Mouse (Mus musculus): ENCODE data around the gene Gpc3. TPM values are rescaled to one million over a fixed set of nuclear protein-coding genes. Genes with fewer than 3 reads are reported as not detected.

Gpc3 gene
- total and polyA plus RNA-seq, 3 experiments = 11.9 to 14.8 (median 13.2) TPM

- H3K4me1 ChIP-seq (ENCODE audit: control insufficient read depth, insufficient read depth, low read length) = no peaks in the 10 kb centered on the region; the same call in 1 of the 2 replicates
- WGBS = 76% methylated on average over 3 of the region's 3 CpGs
- H3K36me3 ChIP-seq (ENCODE audit: control insufficient read depth, insufficient read depth, low read length) = no peaks in the 10 kb centered on the region
- intact Hi-C loops (cut with DNase I) = no loop called here
- H3K27me3 ChIP-seq (ENCODE audit: control insufficient read depth, insufficient read depth, low read length) = no peaks in the 10 kb centered on the region
- H3K9ac ChIP-seq (ENCODE audit: low read depth, low read length) = no peak overlapping the region
- H3K4me3 ChIP-seq = no peak overlapping the region
- H3K27ac ChIP-seq = no peak overlapping the region
- H3K79me2 ChIP-seq (replicated peaks; ENCODE audit: control insufficient read depth, insufficient read depth, low read length) = no peaks in the 10 kb centered on the region
- TF ChIP-seq EP300 (IDR thresholded peaks at IDR 0.05; ENCODE audit: insufficient read depth, low read depth, low read length) (no peak), CTCF (IDR thresholded peaks at IDR 0.05) (no peak), POLR2A (IDR thresholded peaks at IDR 0.05; ENCODE audit: insufficient read depth, low read depth, low read length) (no peak)
- no peak for DNase-seq
Measured at GRCm38 (mm10) chrX:52340251-52340650, 273.5 kb downstream of the Gpc3 start.

- no peak for TF ChIP-seq POLR2A (IDR thresholded peaks at IDR 0.05; ENCODE audit: insufficient read depth, low read depth, low read length)
- H3K4me3 ChIP-seq = no peak overlapping the region
- 91% methylated on average over 4 of the region's 4 CpGs for WGBS
Measured at GRCm38 (mm10) chrX:52321791-52322190, 292.0 kb downstream of the Gpc3 start.

GRCm38 (mm10) chrX:52320653-52321052 lies 293.1 kb downstream of the Gpc3 start:
- 55% methylated on average over 4 of the region's 4 CpGs for WGBS
- H3K4me1 ChIP-seq (ENCODE audit: control insufficient read depth, insufficient read depth, low read length) = no peaks in the 10 kb centered on the region

More at GRCm38 (mm10) chrX:52321791-52322190, 292.0 kb downstream of the Gpc3 start:
- DNase-seq = no peak
- Histone ChIP-seq H3K36me3 (ENCODE audit: control insufficient read depth, insufficient read depth, low read length) (no peaks in the 10 kb centered on the region), H3K9ac (ENCODE audit: low read depth, low read length) (no peak overlapping the region), H3K79me2 (replicated peaks; ENCODE audit: control insufficient read depth, insufficient read depth, low read length) (no peaks in the 10 kb centered on the region), H3K4me1 (ENCODE audit: control insufficient read depth, insufficient read depth, low read length) (no peaks in the 10 kb centered on the region), H3K27ac (no peak overlapping the region), H3K27me3 (ENCODE audit: control insufficient read depth, insufficient read depth, low read length) (no peaks in the 10 kb centered on the region)
- intact Hi-C loops (cut with DNase I) = no loop called here

GRCm38 (mm10) chrX:52310976-52311375 lies 302.8 kb downstream of the Gpc3 start:
- Histone ChIP-seq H3K4me3 (no peak overlapping the region), H3K79me2 (replicated peaks; ENCODE audit: control insufficient read depth, insufficient read depth, low read length) (no peaks in the 10 kb centered on the region), H3K4me1 (ENCODE audit: control insufficient read depth, insufficient read depth, low read length) (no peaks in the 10 kb centered on the region), H3K27me3 (ENCODE audit: control insufficient read depth, insufficient read depth, low read length) (no peaks in the 10 kb centered on the region), H3K36me3 (ENCODE audit: control insufficient read depth, insufficient read depth, low read length) (no peaks in the 10 kb centered on the region), H3K9ac (ENCODE audit: low read depth, low read length) (no peak overlapping the region), H3K27ac (no peak overlapping the region)
- no peak for DNase-seq
- 82% methylated on average over 2 of the region's 2 CpGs for WGBS
- intact Hi-C loops (cut with DNase I) = no loop called here
- TF ChIP-seq CTCF (IDR thresholded peaks at IDR 0.05) = no peak
- no peak for TF ChIP-seq EP300 (IDR thresholded peaks at IDR 0.05; ENCODE audit: insufficient read depth, low read depth, low read length)

More at GRCm38 (mm10) chrX:52320653-52321052, 293.1 kb downstream of the Gpc3 start:
- intact Hi-C loops (cut with DNase I) = no loop called here
- H3K27me3 ChIP-seq (ENCODE audit: control insufficient read depth, insufficient read depth, low read length) = no peaks in the 10 kb centered on the region
- TF ChIP-seq EP300 (IDR thresholded peaks at IDR 0.05; ENCODE audit: insufficient read depth, low read depth, low read length) = no peak
- no peak for TF ChIP-seq POLR2A (IDR thresholded peaks at IDR 0.05; ENCODE audit: insufficient read depth, low read depth, low read length)
- TF ChIP-seq CTCF (IDR thresholded peaks at IDR 0.05) = no peak
- no peak for DNase-seq
- no peak overlapping the region for H3K4me3 ChIP-seq
- H3K36me3 ChIP-seq (ENCODE audit: control insufficient read depth, insufficient read depth, low read length) = no peaks in the 10 kb centered on the region
- no peaks in the 10 kb centered on the region for H3K79me2 ChIP-seq (replicated peaks; ENCODE audit: control insufficient read depth, insufficient read depth, low read length)
- H3K9ac ChIP-seq (ENCODE audit: low read depth, low read length) = no peak overlapping the region
- no peak overlapping the region for H3K27ac ChIP-seq

GRCm38 (mm10) chrX:52305226-52305625 lies 308.5 kb downstream of the Gpc3 start:
- no peak for TF ChIP-seq POLR2A (IDR thresholded peaks at IDR 0.05; ENCODE audit: insufficient read depth, low read depth, low read length)
- no peak for TF ChIP-seq EP300 (IDR thresholded peaks at IDR 0.05; ENCODE audit: insufficient read depth, low read depth, low read length)
- no peak for TF ChIP-seq CTCF (IDR thresholded peaks at IDR 0.05)
- H3K79me2 ChIP-seq (replicated peaks; ENCODE audit: control insufficient read depth, insufficient read depth, low read length) = no peaks in the 10 kb centered on the region
- 86% methylated on average over 4 of the region's 4 CpGs for WGBS
- no peaks in the 10 kb centered on the region for H3K27me3 ChIP-seq (ENCODE audit: control insufficient read depth, insufficient read depth, low read length)
- H3K4me3 ChIP-seq = no peak overlapping the region
- H3K27ac ChIP-seq = no peak overlapping the region
- intact Hi-C loops (cut with DNase I) = no loop called here
- H3K36me3 ChIP-seq (ENCODE audit: control insufficient read depth, insufficient read depth, low read length) = no peaks in the 10 kb centered on the region
- H3K9ac ChIP-seq (ENCODE audit: low read depth, low read length) = no peak overlapping the region
- H3K4me1 ChIP-seq (ENCODE audit: control insufficient read depth, insufficient read depth, low read length) = no peaks in the 10 kb centered on the region
- no peak for DNase-seq

GRCm38 (mm10) chrX:52288792-52289191 lies 325.0 kb downstream of the Gpc3 start:
- Histone ChIP-seq H3K27ac (no peak overlapping the region), H3K27me3 (ENCODE audit: control insufficient read depth, insufficient read depth, low read length) (no peaks in the 10 kb centered on the region), H3K36me3 (ENCODE audit: control insufficient read depth, insufficient read depth, low read length) (no peaks in the 10 kb centered on the region), H3K4me1 (ENCODE audit: control insufficient read depth, insufficient read depth, low read length) (no peaks in the 10 kb centered on the region), H3K79me2 (replicated peaks; ENCODE audit: control insufficient read depth, insufficient read depth, low read length) (no peaks in the 10 kb centered on the region), H3K4me3 (no peak overlapping the region), H3K9ac (ENCODE audit: low read depth, low read length) (no peak overlapping the region)
- TF ChIP-seq POLR2A (IDR thresholded peaks at IDR 0.05; ENCODE audit: insufficient read depth, low read depth, low read length) (no peak), EP300 (IDR thresholded peaks at IDR 0.05; ENCODE audit: insufficient read depth, low read depth, low read length) (no peak), CTCF (IDR thresholded peaks at IDR 0.05) (no peak)
- WGBS = 45% methylated on average over 1 of the region's 1 CpGs
- no peak for DNase-seq
- intact Hi-C loops (cut with DNase I) = no loop called here
